Mouse (Mus musculus): ENCODE results near the gene Araf. TPM values are rescaled to one million over a fixed set of nuclear protein-coding genes. Genes with fewer than 3 reads are reported as not detected.

Araf gene
- polyA plus RNA-seq, 1 experiment from 2014 or later: 42.1 TPM

- Histone ChIP-seq H3K27ac (ENCODE audit: low read length) (no peak overlapping the region), H3K9ac (ENCODE audit: low read depth, low read length) (no peak overlapping the region), H3K36me3 (ENCODE audit: control insufficient read depth, insufficient read depth) (no peaks in the 10 kb centered on the region), H3K27me3 (ENCODE audit: control insufficient read depth, insufficient read depth, low read depth, low read length) (no peaks in the 10 kb centered on the region), H3K4me2 (ENCODE audit: low read depth, low read length) (no peak overlapping the region), H3K9me3 (replicated peaks; ENCODE audit: control insufficient read depth, low read length) (no peaks in the 10 kb centered on the region), H3K4me1 (ENCODE audit: control insufficient read depth, low read depth, low read length) (no peaks in the 10 kb centered on the region), H3K4me3 (ENCODE audit: low read depth, low read length) (no peak overlapping the region)
- 56% methylated on average over 9 of the region's 9 CpGs for WGBS (ENCODE audit: insufficient replicate concordance)
- no peak for ATAC-seq (ENCODE audit: low read depth)
Observed at GRCm38 (mm10) chrX:20863161-20864101, 65.8 kb downstream of the Araf start.

- H3K9me3 ChIP-seq (replicated peaks; ENCODE audit: control insufficient read depth, low read length): no peaks in the 10 kb centered on the region
- no peaks in the 10 kb centered on the region for H3K36me3 ChIP-seq (ENCODE audit: control insufficient read depth, insufficient read depth)
- H3K4me3 ChIP-seq (ENCODE audit: low read depth, low read length): no peak overlapping the region
- H3K4me2 ChIP-seq (ENCODE audit: low read depth, low read length): no peak overlapping the region
- H3K4me1 ChIP-seq (ENCODE audit: control insufficient read depth, low read depth, low read length): no peaks in the 10 kb centered on the region
- H3K9ac ChIP-seq (ENCODE audit: low read depth, low read length): no peak overlapping the region
- 47% methylated on average over 4 of the region's 4 CpGs for WGBS (ENCODE audit: insufficient replicate concordance)
- no peak overlapping the region for H3K27ac ChIP-seq (ENCODE audit: low read length)
- H3K27me3 ChIP-seq (ENCODE audit: control insufficient read depth, insufficient read depth, low read depth, low read length): no peaks in the 10 kb centered on the region
- ATAC-seq (ENCODE audit: low read depth): no peak
Observed at GRCm38 (mm10) chrX:20868091-20868490, 70.5 kb downstream of the Araf start.

- ATAC-seq (ENCODE audit: low read depth): no peak
- WGBS (ENCODE audit: insufficient replicate concordance): 47% methylated on average over 1 of the region's 1 CpGs
- Histone ChIP-seq H3K9ac (ENCODE audit: low read depth, low read length) (no peak overlapping the region), H3K4me1 (ENCODE audit: control insufficient read depth, low read depth, low read length) (no peaks in the 10 kb centered on the region), H3K4me2 (ENCODE audit: low read depth, low read length) (no peak overlapping the region), H3K27me3 (ENCODE audit: control insufficient read depth, insufficient read depth, low read depth, low read length) (no peaks in the 10 kb centered on the region), H3K4me3 (ENCODE audit: low read depth, low read length) (no peak overlapping the region), H3K27ac (ENCODE audit: low read length) (no peak overlapping the region), H3K36me3 (ENCODE audit: control insufficient read depth, insufficient read depth) (no peaks in the 10 kb centered on the region), H3K9me3 (replicated peaks; ENCODE audit: control insufficient read depth, low read length) (no peaks in the 10 kb centered on the region)
Observed at GRCm38 (mm10) chrX:20869203-20869602, 71.6 kb downstream of the Araf start.

- no peaks in the 10 kb centered on the region for H3K36me3 ChIP-seq (ENCODE audit: control insufficient read depth, insufficient read depth)
- H3K4me1 ChIP-seq (ENCODE audit: control insufficient read depth, low read depth, low read length): no peaks in the 10 kb centered on the region
- H3K9ac ChIP-seq (ENCODE audit: low read depth, low read length): no peak within 1 kb of the TSS
- no peak within 1 kb of the TSS for H3K4me3 ChIP-seq (ENCODE audit: low read depth, low read length)
- H3K9me3 ChIP-seq (replicated peaks; ENCODE audit: control insufficient read depth, low read length): no peaks in the 10 kb centered on the region
- H3K4me2 ChIP-seq (ENCODE audit: low read depth, low read length): 0 out of 2 replicates have a peak within 1 kb of the TSS, but pooled peaks have one; percentile 17
- H3K27ac ChIP-seq (ENCODE audit: low read length): no peak within 1 kb of the TSS
- no peaks in the 10 kb centered on the region for H3K27me3 ChIP-seq (ENCODE audit: control insufficient read depth, insufficient read depth, low read depth, low read length)
- no peak for ATAC-seq (ENCODE audit: low read depth)
- 17% methylated on average over 18 of the region's 18 CpGs for WGBS (ENCODE audit: insufficient replicate concordance)
Observed at GRCm38 (mm10) chrX:20869962-20870513, 72.4 kb downstream of the Araf start, which contains the start of gene Timp1. Gene Timp1 (plus strand): TSS chrX:20870166.

- H3K9ac ChIP-seq (ENCODE audit: low read depth, low read length): no peak overlapping the region
- H3K27me3 ChIP-seq (ENCODE audit: control insufficient read depth, insufficient read depth, low read depth, low read length): no peaks in the 10 kb centered on the region
- H3K4me2 ChIP-seq (ENCODE audit: low read depth, low read length): no peak overlapping the region
- ATAC-seq (ENCODE audit: low read depth): no peak
- no peaks in the 10 kb centered on the region for H3K36me3 ChIP-seq (ENCODE audit: control insufficient read depth, insufficient read depth)
- H3K4me3 ChIP-seq (ENCODE audit: low read depth, low read length): no peak overlapping the region
- no peaks in the 10 kb centered on the region for H3K9me3 ChIP-seq (replicated peaks; ENCODE audit: control insufficient read depth, low read length)
- no peaks in the 10 kb centered on the region for H3K4me1 ChIP-seq (ENCODE audit: control insufficient read depth, low read depth, low read length)
- 37% methylated on average over 11 of the region's 11 CpGs for WGBS (ENCODE audit: insufficient replicate concordance)
- no peak overlapping the region for H3K27ac ChIP-seq (ENCODE audit: low read length)
Observed at GRCm38 (mm10) chrX:20872928-20873500, 75.4 kb downstream of the Araf start.

GRCm38 (mm10) chrX:20875241-20875640 is 77.6 kb downstream of the Araf start:
- H3K27ac ChIP-seq (ENCODE audit: low read length): no peak overlapping the region
- H3K36me3 ChIP-seq (ENCODE audit: control insufficient read depth, insufficient read depth): no peaks in the 10 kb centered on the region
- H3K27me3 ChIP-seq (ENCODE audit: control insufficient read depth, insufficient read depth, low read depth, low read length): no peaks in the 10 kb centered on the region
- 67% methylated on average over 3 of the region's 3 CpGs for WGBS (ENCODE audit: insufficient replicate concordance)
- no peak for ATAC-seq (ENCODE audit: low read depth)
- no peak overlapping the region for H3K9ac ChIP-seq (ENCODE audit: low read depth, low read length)
- H3K9me3 ChIP-seq (replicated peaks; ENCODE audit: control insufficient read depth, low read length): no peaks in the 10 kb centered on the region
- no peak overlapping the region for H3K4me3 ChIP-seq (ENCODE audit: low read depth, low read length)
- no peaks in the 10 kb centered on the region for H3K4me1 ChIP-seq (ENCODE audit: control insufficient read depth, low read depth, low read length)
- H3K4me2 ChIP-seq (ENCODE audit: low read depth, low read length): no peak overlapping the region

GRCm38 (mm10) chrX:20910074-20910473 is 112.5 kb downstream of the Araf start:
- 24% methylated on average over 3 of the region's 3 CpGs for WGBS (ENCODE audit: insufficient replicate concordance)
- peak; percentile 70 for ATAC-seq (ENCODE audit: low read depth)

More at GRCm38 (mm10) chrX:20910074-20910473, 112.5 kb downstream of the Araf start:
- no peaks in the 10 kb centered on the region for H3K9me3 ChIP-seq (replicated peaks; ENCODE audit: control insufficient read depth, low read length)
- no peak overlapping the region for H3K27ac ChIP-seq (ENCODE audit: low read length)
- no peaks in the 10 kb centered on the region for H3K27me3 ChIP-seq (ENCODE audit: control insufficient read depth, insufficient read depth, low read depth, low read length)
- H3K36me3 ChIP-seq (ENCODE audit: control insufficient read depth, insufficient read depth): no peaks in the 10 kb centered on the region
- no peak overlapping the region for H3K4me2 ChIP-seq (ENCODE audit: low read depth, low read length)
- no peak overlapping the region for H3K4me3 ChIP-seq (ENCODE audit: low read depth, low read length)
- peaks cover 6% of the 10 kb centered on the region for H3K4me1 ChIP-seq (ENCODE audit: control insufficient read depth, low read depth, low read length)
- no peak overlapping the region for H3K9ac ChIP-seq (ENCODE audit: low read depth, low read length)
